Mouse (Mus musculus) ES-Bruce4 (cell line): ENCODE measurements at regions not wholly inside any gene's neighbourhood (a gene's known extent, or its start where the extent isn't known, plus 50 kb on each side); places are given as distances from the start of the nearest gene placed in this dataset.

Source experiments
- CTCF ChIP-seq: IDR thresholded peaks from one replicate; pipeline ENCODE4 v1.8.1; 2011; ENCODE audit warnings: low read depth, low read length
- EP300 ChIP-seq: IDR thresholded peaks from 2 replicates; pipeline ENCODE4 v1.6.1; 2011; ENCODE audit warnings: low read depth, low read length; ENCODE audit not compliant: insufficient read depth

DNA sequence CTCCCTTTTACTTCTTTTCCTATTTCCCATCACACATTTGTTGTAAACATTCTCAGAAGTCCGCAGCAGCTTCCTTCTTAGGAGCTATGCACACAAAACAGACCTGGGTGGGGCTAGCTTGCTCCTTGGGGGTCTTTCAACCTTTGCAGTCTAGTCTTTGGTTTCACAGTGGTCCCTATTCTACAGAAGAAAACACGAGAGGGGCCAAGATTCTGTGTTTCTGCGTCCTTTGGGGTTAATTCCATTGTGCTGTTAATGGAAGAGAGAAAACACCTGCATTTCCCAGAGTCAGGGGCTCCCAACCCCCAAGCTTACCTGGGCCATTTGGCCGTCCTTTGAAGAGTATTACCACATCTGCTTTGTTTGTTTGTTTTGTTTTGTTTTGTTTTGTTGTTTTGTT, 154.6 kb downstream of the Mycn start:
- peak; percentile 85 for TF ChIP-seq EP300
- TF ChIP-seq CTCF = no peak
